Mouse (Mus musculus): Measurements from ENCODE around the gene Wdr59.

The Wdr59 gene

DNA sequence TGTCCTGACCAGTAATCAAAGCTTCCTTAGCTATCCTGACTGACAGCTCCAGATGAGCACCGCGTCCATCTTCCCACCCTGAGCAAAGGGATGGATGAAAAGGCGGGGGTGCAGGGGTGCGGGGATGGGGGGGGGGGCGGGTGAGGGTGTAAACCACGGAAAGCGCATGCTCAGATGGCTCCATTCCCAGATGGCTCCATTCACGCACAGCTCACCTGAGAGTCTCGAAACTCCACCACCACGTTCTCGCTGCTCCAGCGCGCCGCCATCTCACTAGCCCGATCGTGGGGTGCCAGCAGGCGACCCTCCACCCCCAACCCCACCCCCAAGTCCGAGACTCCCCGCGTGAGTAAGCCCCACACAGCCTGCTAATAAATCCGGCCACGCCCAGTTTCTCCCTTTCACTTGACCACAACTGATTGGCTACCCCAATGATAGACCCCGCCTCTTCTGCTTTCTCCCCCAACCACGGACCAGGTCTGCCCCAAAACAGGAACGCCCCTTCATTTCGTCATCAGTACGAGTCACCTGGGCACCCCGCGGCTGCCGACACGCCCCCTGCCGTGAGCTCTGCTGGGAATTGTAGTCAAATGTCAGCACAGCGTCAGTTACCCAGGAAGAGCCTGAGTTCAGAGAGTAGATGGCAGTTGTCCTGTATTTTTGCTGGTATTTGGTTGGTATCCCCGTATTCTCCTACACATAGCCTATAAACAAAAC lies at the start of gene Wdr59:
Gene Wdr59, minus strand, starts transcription at position 380 of the 717 bp plus-strand sequence.
- peak; percentile 100 for DNase-seq (ENCODE audit: low spot score)

DNA sequence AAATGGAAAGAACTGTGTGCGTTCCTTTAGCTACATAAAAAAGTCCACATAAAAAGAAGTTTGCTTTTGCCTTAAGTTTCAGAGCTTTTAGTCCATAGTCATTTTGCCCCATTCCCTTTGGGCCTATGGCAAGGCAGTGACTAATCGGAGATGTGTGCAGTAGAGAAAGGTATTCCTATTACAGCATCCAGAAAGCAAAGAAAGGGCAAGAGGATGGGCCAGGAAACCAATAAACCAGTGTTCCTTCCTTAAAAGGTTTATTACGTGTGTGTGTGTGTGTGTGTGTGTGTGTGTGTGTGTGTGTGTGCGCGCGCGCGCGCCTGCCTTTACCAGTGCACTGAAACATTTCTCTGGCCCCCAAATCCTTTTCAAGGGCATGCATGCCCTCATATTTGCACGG lies 49.8 kb upstream of the Wdr59 start:
- no peak for DNase-seq (ENCODE audit: low spot score)

DNA sequence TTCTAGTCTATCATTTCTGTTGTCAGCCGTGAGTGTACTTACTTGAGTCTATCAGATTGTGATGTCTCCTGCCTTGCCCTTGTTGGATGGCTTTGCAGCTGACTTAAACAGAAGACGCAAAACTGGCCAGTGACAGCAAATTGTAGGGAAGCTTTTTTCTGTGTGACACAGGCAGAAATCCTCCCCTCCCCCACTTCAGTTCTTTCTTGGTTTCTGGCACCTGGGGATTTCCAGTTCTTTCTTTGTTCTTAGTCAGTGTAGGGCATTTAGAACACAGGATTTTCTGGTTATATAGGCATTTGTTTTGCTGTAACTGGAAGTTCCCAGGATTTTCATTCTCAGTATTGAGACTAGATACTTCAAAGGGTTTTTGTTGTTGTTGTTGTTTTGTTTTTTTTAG lies 48.5 kb upstream of the Wdr59 start:
- no peak for DNase-seq (ENCODE audit: low spot score)

DNA sequence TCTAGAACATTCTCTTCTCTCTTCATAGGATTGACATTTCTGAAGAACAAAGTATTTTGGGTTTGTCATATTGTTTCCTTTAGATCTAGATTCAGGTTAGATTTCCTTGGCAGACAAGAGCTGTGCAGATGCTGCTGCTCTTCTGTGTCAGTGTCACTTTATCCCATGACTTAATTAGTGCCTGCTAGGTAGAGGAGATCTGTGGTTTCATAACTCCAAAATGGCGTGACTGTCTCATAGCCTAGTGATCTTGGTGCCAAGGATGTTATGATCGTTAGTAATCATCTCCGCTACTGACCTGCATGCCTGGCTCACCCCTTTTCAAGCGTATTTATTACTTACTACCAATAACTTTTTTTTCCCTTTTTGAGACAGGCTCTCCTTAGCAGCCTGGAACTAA lies 48.0 kb upstream of the Wdr59 start:
- DNase-seq (ENCODE audit: low spot score) = no peak

DNA sequence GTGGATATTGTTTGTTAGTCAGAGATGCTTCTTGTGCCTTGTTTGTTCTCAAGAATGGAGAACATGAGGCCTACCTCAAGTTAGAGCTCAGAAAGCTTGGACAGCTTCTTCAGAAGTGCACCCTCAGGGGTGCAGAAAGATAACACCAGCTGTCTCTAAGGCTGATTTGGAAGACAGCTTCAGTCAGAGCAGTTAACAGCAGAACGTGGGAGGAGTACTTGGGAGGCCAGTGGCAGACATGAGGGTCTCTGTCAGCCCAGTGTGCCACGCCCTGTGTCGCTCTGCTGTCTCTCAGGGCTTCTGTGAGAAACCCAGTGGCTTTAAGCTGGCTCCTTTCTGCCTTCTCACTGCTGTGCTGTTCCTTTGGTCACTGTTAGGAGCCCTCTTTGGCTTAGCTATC lies 46.1 kb upstream of the Wdr59 start:
- DNase-seq (ENCODE audit: low spot score) = no peak

DNA sequence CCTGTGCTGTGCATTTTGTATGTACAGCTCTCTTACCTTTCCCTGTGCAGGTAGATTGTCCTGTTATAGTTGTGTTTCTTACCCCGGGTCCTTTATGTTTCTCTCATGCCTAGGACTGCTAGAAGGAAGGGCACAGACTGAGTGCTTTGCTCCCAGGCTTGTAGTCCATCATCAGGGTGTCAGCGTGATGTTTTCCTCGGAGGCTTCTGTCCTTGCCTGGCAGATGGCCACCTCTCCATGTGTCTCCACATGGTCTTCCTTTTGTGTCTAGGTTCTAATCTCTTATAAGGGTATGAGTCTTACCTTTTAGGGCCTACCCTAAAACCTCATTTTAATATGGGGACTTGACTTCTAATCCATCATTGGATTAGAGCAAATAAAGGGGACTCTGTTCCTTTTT lies 45.7 kb upstream of the Wdr59 start:
- no peak for DNase-seq (ENCODE audit: low spot score)

DNA sequence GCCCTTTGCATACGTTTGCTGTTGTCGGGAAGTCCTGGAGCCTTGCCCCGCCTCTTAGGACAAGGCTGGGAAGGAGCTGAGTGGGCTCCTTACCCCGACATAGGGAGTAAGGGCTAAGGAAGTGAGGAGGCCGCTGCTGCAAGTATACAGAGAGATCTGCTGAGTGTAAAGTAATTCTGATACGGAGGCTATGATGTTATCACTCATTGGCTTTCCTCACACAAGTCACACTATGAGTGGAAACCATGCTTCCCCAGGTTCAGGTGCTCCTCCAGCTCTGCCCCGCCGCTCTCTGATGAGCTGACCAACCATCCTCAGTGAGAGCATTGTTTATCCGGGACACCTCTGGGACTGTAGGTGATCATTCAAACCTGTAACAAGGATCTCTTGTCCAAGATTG lies 44.4 kb upstream of the Wdr59 start:
- DNase-seq (ENCODE audit: low spot score) = no peak

DNA sequence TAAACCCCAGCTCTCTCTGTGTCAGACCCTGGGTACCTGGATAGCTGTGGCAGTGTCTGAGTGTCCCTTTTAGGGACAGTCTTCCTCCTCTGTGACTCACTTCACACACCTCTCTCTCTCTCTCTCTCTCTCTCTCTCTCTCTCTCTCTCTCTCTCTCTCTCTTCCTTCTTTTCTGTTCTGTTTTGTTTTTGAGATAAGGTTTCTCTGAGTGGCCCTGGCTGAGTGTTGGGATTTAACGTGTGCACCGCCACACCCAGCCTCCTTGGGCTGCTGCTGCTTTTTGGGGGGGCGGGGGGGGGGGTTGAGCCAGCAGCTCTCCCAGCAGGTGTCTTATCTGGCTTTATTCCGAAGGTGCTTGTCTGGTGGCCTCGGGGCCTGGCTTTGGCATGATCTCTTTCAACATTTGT lies 43.9 kb upstream of the Wdr59 start:
- DNase-seq (ENCODE audit: low spot score) = no peak

DNA sequence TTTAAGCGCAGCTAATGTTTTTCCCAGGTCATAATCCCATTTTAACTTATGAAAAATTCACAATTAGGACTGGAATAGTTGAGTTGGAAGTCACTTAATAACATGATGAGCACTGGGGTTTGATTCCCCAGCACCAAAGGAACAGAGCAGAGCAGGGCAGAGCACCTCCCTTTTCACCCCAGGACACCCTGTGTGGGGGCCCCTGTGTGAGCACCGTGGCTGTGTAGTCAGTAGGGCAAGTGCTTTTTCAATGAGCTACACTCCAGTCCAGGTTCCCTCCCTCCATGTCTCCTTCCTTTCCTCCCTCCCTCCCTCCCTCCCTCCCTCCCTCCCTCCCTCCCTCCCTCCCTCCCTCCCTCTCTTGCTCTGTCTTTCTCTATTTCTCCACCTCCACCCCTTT lies 42.2 kb upstream of the Wdr59 start:
- DNase-seq (ENCODE audit: low spot score) = no peak

- no peak for DNase-seq (ENCODE audit: low spot score)
These were observed 41.8 kb upstream of the Wdr59 start for GRCm38 (mm10) chr8:111563687-111564086.

- no peak for DNase-seq (ENCODE audit: low spot score)
These were observed 41.2 kb upstream of the Wdr59 start for GRCm38 (mm10) chr8:111563075-111563474.

GRCm38 (mm10) chr8:111562274-111562803 lies 40.4 kb upstream of the Wdr59 start:
- peak; percentile 52 for DNase-seq (ENCODE audit: low spot score)

DNA sequence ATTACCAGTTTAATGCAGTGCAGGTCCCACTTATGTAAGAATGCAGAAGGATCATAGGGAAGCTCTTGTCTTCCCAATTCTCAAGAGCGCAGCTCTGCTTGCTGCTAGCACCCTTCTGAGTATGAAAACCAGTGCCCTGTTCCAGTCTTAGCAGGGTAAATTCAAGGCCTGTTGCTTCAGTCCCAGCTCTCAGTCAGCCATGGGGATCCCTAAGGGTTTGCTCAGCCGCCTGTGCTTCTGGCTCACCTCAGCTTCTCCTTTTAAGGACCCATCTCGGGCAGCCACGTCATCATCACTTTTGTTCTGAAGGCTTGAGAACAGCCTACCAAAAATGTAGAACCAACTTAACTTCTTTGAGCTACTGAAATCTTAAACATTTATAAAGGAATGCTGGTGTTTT lies 39.9 kb upstream of the Wdr59 start:
- DNase-seq (ENCODE audit: low spot score) = peak; percentile 63

- DNase-seq (ENCODE audit: low spot score) = no peak
These were observed 29.7 kb upstream of the Wdr59 start for GRCm38 (mm10) chr8:111551511-111552130.

DNA sequence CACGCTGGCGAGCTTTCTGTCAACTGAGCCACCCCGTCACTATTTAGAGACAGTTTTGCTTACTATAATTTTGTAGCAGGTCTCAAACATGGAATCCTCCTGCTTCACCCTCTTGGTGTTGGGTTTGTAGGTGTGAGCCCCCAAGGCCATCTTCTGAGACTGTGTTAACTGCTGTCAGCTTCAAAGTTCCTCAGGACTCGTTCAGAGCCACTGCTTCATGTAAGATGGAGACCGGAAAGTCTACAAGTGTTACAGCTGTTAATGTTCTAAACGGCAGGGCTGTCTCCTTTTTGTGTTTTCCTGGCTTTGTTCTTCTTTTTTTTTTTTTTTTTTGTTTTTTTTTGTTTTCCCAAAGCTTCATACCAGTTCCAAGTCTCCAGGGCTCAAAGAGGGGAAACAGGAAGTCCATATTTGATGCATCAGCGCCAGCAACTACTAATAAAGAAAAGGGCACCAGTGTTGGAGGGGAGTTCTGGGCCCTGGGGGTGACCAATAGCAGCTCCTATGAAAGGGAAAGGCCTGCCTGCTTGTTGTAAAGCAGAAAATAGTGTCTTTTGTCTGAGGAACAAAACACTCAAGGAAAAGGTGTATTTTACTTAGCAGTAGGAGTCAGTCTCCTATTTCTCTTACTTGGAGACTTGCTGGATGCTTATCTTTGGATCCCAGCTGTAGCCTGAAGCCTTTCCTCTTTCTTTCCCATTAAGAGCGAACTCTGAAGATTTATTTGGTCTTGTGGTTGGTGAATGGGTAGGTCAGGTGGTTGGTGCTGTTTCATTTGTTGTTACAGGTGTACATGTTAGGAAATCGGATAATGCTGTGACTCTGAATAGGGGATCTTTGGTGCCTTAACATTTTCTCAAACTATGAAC lies 28.3 kb upstream of the Wdr59 start:
- DNase-seq (ENCODE audit: low spot score) = no peak

GRCm38 (mm10) chr8:111548201-111548600 lies 26.3 kb upstream of the Wdr59 start:
- DNase-seq (ENCODE audit: low spot score) = no peak

DNA sequence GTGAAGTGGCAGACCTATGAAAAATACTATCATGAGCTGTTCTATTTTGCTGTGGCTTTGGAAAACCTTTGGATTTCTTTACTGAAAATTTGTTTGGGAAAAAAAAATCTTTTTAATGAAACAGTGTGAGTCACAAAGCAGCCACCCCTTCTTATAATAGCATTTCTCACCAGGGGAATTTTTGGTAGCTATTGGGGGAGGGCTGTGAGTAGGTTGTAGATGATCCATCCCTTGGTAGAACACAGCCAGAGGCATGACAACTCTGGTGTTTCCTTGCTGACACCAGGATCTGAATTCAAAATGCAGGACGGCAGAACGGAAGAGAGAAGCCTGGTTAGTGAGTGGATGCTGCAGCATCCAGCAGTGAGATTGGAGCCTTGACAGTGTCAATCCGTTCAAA lies 25.3 kb upstream of the Wdr59 start:
- no peak for DNase-seq (ENCODE audit: low spot score)

GRCm38 (mm10) chr8:111545406-111546156 lies 23.7 kb upstream of the Wdr59 start:
- no peak for DNase-seq (ENCODE audit: low spot score)

- no peak for DNase-seq (ENCODE audit: low spot score)
These were observed 22.0 kb upstream of the Wdr59 start for GRCm38 (mm10) chr8:111543712-111544380.

- DNase-seq (ENCODE audit: low spot score) = no peak
These were observed 17.7 kb upstream of the Wdr59 start for GRCm38 (mm10) chr8:111539422-111540076.

DNA sequence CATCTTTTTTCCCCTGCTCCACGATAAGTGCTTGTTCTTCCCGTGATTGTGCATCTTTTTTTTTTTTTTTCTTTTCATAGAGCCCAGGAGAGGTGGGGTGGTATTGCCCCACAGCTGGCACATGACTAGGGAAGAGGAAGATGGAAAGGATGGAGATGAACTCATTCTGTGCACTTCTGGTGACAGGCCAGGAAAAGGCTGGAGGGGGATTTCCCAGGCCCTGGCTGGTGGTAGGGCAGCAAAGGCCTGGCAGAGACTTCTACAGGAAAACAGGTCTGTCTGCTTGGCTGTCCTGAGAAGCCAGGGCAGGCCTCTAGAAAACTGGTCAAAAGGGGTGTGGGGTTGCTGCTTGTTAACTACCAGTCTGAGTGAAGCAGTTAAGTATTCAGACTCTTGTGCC lies 16.3 kb upstream of the Wdr59 start:
- DNase-seq (ENCODE audit: low spot score) = peak; percentile 59
